Mouse (Mus musculus) adrenal gland, adult 8-10 months (tissue): ENCODE measurements around the gene Vps37d. TPM values are rescaled to one million over a fixed set of nuclear protein-coding genes. Genes with fewer than 3 reads are reported as not detected.

Experiments
- DNase-seq: peaks from one replicate; pipeline ENCODE4 v3.0.0; 2022
- total RNA-seq, 4 experiments: library from RNA; stranded (reverse); gene quantifications; 2 replicates each; pipeline ENCODE4 v1.2.4; 2022

Gene Vps37d
- total RNA-seq, 4 experiments from 2014 or later: 2.2 to 6.5 (median 4.8) TPM

GRCm38 (mm10) chr5:135025899-135026298 lies 52.2 kb downstream of the Vps37d start:
- no peak for DNase-seq

GRCm38 (mm10) chr5:135024665-135025224 lies 53.3 kb downstream of the Vps37d start:
- DNase-seq: no peak

GRCm38 (mm10) chr5:135023344-135024173 lies 54.5 kb downstream of the Vps37d start, which contains the start of gene Stx1a:
Gene Stx1a (plus strand): TSS chr5:135023482.
- DNase-seq: peak; percentile 88

Other genes with a start within 250 kb of the Vps37d start
- not detected for gene Tmem270, start 171.5 kb downstream of the Vps37d start, total RNA-seq
- gene Cldn13, start 162.7 kb downstream of the Vps37d start, total RNA-seq: not detected
- 10 to 100 TPM; 22.1 to 55.7 (median 44.6) TPM for gene Mettl27, start 145.9 kb downstream of the Vps37d start, total RNA-seq
- not detected for gene Cldn4, start 131.3 kb downstream of the Vps37d start, total RNA-seq
- 1 to 10 TPM in 3 of 4 experiments, not detected in 1; 1.1 to 1.5 (median 1.4) TPM for gene Cldn3, start 92.1 kb downstream of the Vps37d start, total RNA-seq
- gene Abhd11, start 69.1 kb downstream of the Vps37d start, total RNA-seq: 10 to 100 TPM; 52.4 to 65.4 (median 55.9) TPM
- 10 to 100 TPM in 3 of 4 experiments, 1 to 10 TPM in 1; 4.9 to 15.9 (median 12.1) TPM for gene Stx1a, start 54.8 kb downstream of the Vps37d start, total RNA-seq
- gene Dnajc30, start 14.1 kb downstream of the Vps37d start, total RNA-seq: 10 to 100 TPM; 35.8 to 42.0 (median 38.7) TPM
- gene Bud23, start 13.3 kb downstream of the Vps37d start, total RNA-seq: 10 to 100 TPM; 54.5 to 56.7 (median 55.8) TPM
- gene Mlxipl, start 11.6 kb upstream of the Vps37d start, total RNA-seq: 10 to 100 TPM; 33.6 to 42.9 (median 37.8) TPM
- gene Tbl2, start 71.4 kb upstream of the Vps37d start, total RNA-seq: 10 to 100 TPM; 21.2 to 30.4 (median 25.6) TPM
- 10 to 100 TPM; 65.5 to 89.7 (median 78.2) TPM for gene Bcl7b, start 90.0 kb upstream of the Vps37d start, total RNA-seq
- gene Baz1b, start 109.0 kb upstream of the Vps37d start, total RNA-seq: 100 to 1,000 TPM in 1 of 4 experiments, 10 to 100 TPM in 3; 71.4 to 118 (median 94.8) TPM
- gene Fzd9, start 173.0 kb upstream of the Vps37d start, total RNA-seq: 10 to 100 TPM in 1 of 4 experiments, 1 to 10 TPM in 3; 2.8 to 10.5 (median 6.3) TPM